Mouse (Mus musculus) leukemia stem cell, adult 10-12 weeks (primary cell): Measurements from ENCODE around the gene Tex33. TPM values are rescaled to one million over a fixed set of nuclear protein-coding genes. Genes with fewer than 3 reads are reported as not detected.

Experiments
- polyA plus RNA-seq: library from polyadenylated mRNA; stranded (reverse); fragments of >175 nt; gene quantifications from 2 replicates; pipeline ENCODE4 v1.2.3, GENCODE M21; 2012; ENCODE audit warnings: low replicate concordance

The Tex33 gene
- polyA plus RNA-seq: not detected in 2 replicates

GRCm38 (mm10) chr15:78395478-78395962 is at the start of gene Tex33:
Gene Tex33 (minus strand): TSS chr15:78395912.

DNA sequence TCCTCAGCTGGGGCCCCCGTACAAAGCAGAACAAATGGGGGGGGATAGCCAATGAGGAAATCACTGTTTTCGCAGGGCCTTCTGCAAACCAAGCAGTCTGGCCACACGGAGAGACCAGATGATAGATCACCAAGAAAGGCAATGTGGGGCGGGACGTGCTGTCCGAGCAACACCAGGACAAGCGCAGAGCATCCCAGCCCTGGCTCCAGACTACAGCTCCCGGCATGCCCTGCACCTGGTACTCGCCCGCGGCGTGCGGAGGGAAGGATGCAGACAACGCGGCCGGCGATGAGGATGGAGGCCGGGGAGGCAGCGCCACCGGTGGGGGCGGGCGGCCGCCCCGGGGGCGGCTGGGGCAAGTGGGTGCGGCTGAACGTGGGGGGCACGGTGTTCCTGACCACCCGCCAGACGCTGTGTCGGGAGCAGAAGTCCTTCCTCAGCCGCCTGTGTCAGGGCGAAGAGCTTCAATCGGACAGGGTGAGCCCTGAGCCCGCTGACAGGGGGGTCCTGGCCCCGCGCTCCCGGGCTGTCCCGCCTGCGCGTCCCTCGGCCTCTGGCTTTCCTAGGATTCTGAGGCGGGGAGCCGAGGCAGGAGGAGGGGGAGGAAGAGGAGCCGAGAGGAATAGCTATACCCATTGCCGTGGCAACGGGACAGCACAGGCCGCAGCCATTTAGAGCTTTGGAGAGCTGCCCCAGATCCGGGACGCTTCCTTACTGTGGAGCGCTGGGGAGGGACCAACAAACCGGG is 32.9 kb upstream of the Tex33 start, which contains the start of gene Kctd17:
TSS of gene Kctd17 (plus strand) at position 174 of the 748 bp plus-strand sequence.

DNA sequence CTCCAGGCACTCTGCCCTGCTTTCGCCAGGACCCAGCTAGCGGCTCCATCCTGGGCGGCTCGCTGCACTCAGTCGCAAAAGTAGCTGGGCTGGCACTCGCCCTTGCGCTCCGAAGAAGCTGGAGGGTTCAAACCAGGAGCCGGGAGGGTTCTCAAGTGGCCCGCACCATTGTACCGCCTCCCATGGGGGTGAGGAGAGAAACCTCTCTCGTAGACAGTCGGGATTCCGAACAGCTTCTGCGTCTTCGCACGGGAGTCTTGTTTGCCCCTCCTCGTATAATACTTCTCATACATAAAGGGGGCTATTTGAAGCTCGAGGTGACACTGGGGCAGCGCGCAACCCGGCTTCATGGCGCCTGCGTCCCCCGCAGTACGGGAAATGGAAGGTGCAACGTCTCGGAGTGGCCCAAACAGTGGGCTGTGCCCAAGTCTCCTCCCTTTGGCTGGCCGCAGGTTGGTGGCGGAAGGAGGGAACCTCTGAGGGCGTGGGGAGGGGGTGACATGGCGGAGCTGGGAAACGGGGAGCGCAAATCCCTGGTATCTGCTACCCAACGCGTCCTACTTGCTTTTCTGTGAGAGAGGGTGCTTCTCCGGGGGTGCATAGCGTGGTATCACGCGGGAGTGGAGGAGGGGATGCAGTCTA is 10.7 kb upstream of the Tex33 start, which contains the start of gene Mpst:
TSS of gene Mpst (plus strand) at position 124 of the 642 bp plus-strand sequence.

GRCm38 (mm10) chr15:78405517-78406211 is 10.0 kb upstream of the Tex33 start, which contains the start of gene Tst:
Gene Tst (minus strand): TSS chr15:78405907.

Other genes starting within 250 kb of the Tex33 start
- gene Ift27, start 221.8 kb downstream of the Tex33 start, polyA plus RNA-seq: 116 and 190 TPM in 2 replicates
- not detected in 2 replicates for gene Pvalb, start 189.5 kb downstream of the Tex33 start, polyA plus RNA-seq
- gene Ncf4, start 151.1 kb downstream of the Tex33 start, polyA plus RNA-seq: 9.5 and 9.8 TPM in 2 replicates
- 14.7 and 20.1 TPM in 2 replicates for gene Csf2rb2, start 90.2 kb downstream of the Tex33 start, polyA plus RNA-seq
- 26.4 and 33.1 TPM in 2 replicates for gene Csf2rb, start 70.2 kb downstream of the Tex33 start, polyA plus RNA-seq
- gene Tst, start 10.0 kb upstream of the Tex33 start, polyA plus RNA-seq: 7.0 and 16.7 TPM in 2 replicates
- 126 and 374 TPM in 2 replicates for gene Mpst, start 10.5 kb upstream of the Tex33 start, polyA plus RNA-seq
- 71.1 and 80.6 TPM in 2 replicates for gene Kctd17, start 32.7 kb upstream of the Tex33 start, polyA plus RNA-seq
- gene Tmprss6, start 72.7 kb upstream of the Tex33 start, polyA plus RNA-seq: 0.07 TPM in 1 of 2 replicates, not detected in the other
- gene Il2rb, start 99.4 kb upstream of the Tex33 start, polyA plus RNA-seq: 14.9 and 21.2 TPM in 2 replicates
- gene C1qtnf6, start 135.5 kb upstream of the Tex33 start, polyA plus RNA-seq: 0.86 and 2.7 TPM in 2 replicates
- not detected in 2 replicates for gene Sstr3, start 148.8 kb upstream of the Tex33 start, polyA plus RNA-seq
- gene Rac2, start 176.9 kb upstream of the Tex33 start, polyA plus RNA-seq: 69.9 and 406 TPM in 2 replicates
- gene Cyth4, start 201.1 kb upstream of the Tex33 start, polyA plus RNA-seq: 15.9 and 22.1 TPM in 2 replicates